Mouse (Mus musculus) limb, embryonic 14.5 days (tissue): ENCODE results near the gene Crabp2. TPM values are rescaled to one million over a fixed set of nuclear protein-coding genes. Genes with fewer than 3 reads are reported as not detected.

Source experiments
- ATAC-seq: fragments of 200-750 bp; cut with Nextera tagmentation; 2 replicates; pipeline ENCODE4 v1.8.0; 2017; ENCODE audit warnings: low read depth, moderate number of reproducible peaks, moderate TSS enrichment; ENCODE audit not compliant: low FRiP score
- DNase-seq: peaks from one replicate; pipeline ENCODE4 v3.0.0-alpha.2; 2015; ENCODE audit warnings: low spot score
- H3K27ac ChIP-seq: fragments of 300-500 bp; sonication (generic); replicated peaks from 2 replicates; pipeline ENCODE4 v1.5.1; 2014; ENCODE audit warnings: low read depth, mild to moderate bottlenecking, low read length, moderate library complexity, mixed read lengths
- H3K27me3 ChIP-seq: fragments of 300-500 bp; sonication (generic); 2 replicates; pipeline ENCODE4 v1.6.1; 2014; ENCODE audit warnings: low read length, mixed read lengths; ENCODE audit not compliant: control insufficient read depth, insufficient read depth
- H3K36me3 ChIP-seq: fragments of 300-500 bp; sonication (generic); 2 replicates; pipeline ENCODE4 v1.6.1; 2014; ENCODE audit warnings: mild to moderate bottlenecking, low read length, moderate library complexity, mixed read lengths; ENCODE audit not compliant: control insufficient read depth, insufficient read depth
- H3K4me1 ChIP-seq: fragments of 300-500 bp; sonication (generic); 2 replicates; pipeline ENCODE4 v1.6.1; 2014; ENCODE audit warnings: antibody characterized with exemption, low read length, mixed read lengths; ENCODE audit not compliant: control insufficient read depth, insufficient read depth
- H3K4me2 ChIP-seq: fragments of 300-500 bp; sonication (generic); replicated peaks from 2 replicates; pipeline ENCODE4 v1.6.1; 2014; ENCODE audit warnings: low read depth, mild to moderate bottlenecking, low read length, moderate library complexity; ENCODE audit not compliant: severe bottlenecking
- H3K4me3 ChIP-seq: fragments of 300-500 bp; sonication (generic); replicated peaks from 2 replicates; pipeline ENCODE4 v1.5.1; 2014; ENCODE audit warnings: low read length
- H3K9ac ChIP-seq: fragments of 300-500 bp; sonication (generic); 2 replicates; pipeline ENCODE4 v1.6.1; 2014; ENCODE audit warnings: mild to moderate bottlenecking, low read depth, low read length, moderate library complexity; ENCODE audit not compliant: severe bottlenecking
- H3K9me3 ChIP-seq: fragments of 300-500 bp; sonication (generic); 2 replicates; pipeline ENCODE4 v1.6.1; 2016; ENCODE audit warnings: low read length; ENCODE audit not compliant: control insufficient read depth
- POLR2A ChIP-seq: fragments of 200-500 bp; IDR thresholded peaks from 2 replicates; pipeline ENCODE4 v1.8.0; 2012; ENCODE audit warnings: inconsistent platforms, mild to moderate bottlenecking, moderate library complexity, borderline replicate concordance; ENCODE audit not compliant: insufficient read depth, insufficient read length; ENCODE audit errors: extremely low read depth
- WGBS: fragments of 180-500 bp; shearing (Covaris S2); extraction: QIAGEN DNeasy Blood & Tissue Kit; methylation state at CpG from one replicate; pipeline ENCODE4 v1.1.7; 2014; 5-methylcytosine and 5-hydroxymethylcytosine counted together
- polyA plus RNA-seq, 2 experiments: library from polyadenylated mRNA; depleted of rRNA in 1 of 2; stranded (reverse) in 1 of 2; unstranded in 1 of 2; fragments of >200 nt; fragmentation: Nextera tagmentation in 1 of 2; extraction: Ambion mirVana in 1 of 2; gene quantifications; 2 replicates each; pipeline versions ENCODE4 v1.2.1 to v1.2.3; 2012 to 2014

Crabp2 gene
- polyA plus RNA-seq, 2 experiments, result 192 to 267 TPM

DNA sequence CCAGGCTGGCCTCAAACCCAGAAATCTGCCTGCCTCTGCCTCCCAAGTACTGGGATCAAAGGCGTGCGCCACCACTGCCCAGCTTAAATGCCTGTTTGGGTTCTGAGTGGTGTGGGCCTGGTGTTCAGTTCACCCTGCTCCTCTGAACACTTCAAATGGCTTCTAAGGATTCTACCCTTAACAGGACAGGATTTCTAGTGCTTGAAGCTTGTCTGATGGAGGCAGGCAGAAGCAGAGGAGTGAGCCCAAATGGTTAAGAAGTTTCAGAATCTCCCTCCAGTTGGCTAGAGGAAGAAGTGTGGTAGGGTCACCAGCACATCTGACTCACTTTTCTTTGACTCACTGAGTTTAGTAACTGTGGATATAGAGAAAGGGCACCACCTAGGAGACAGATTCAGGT is 39.1 kb upstream of the Crabp2 start:
- peak overlapping the region; percentile 40 for H3K4me2 ChIP-seq
- peaks cover 34% of the 10 kb centered on the region for H3K4me1 ChIP-seq
- H3K27me3 ChIP-seq, result no peaks in the 10 kb centered on the region
- TF ChIP-seq POLR2A, result no peak
- H3K27ac ChIP-seq, result no peak overlapping the region
- ATAC-seq, result no peak
- 0 out of 2 replicates have a peak overlapping the region, but pooled peaks have one; percentile 27 for H3K4me3 ChIP-seq
- 80% methylated on average over 2 of the region's 2 CpGs for WGBS
- H3K9ac ChIP-seq, result no peak overlapping the region
- peaks cover 15% of the 10 kb centered on the region for H3K36me3 ChIP-seq
- no peak for DNase-seq
- no peaks in the 10 kb centered on the region for H3K9me3 ChIP-seq

DNA sequence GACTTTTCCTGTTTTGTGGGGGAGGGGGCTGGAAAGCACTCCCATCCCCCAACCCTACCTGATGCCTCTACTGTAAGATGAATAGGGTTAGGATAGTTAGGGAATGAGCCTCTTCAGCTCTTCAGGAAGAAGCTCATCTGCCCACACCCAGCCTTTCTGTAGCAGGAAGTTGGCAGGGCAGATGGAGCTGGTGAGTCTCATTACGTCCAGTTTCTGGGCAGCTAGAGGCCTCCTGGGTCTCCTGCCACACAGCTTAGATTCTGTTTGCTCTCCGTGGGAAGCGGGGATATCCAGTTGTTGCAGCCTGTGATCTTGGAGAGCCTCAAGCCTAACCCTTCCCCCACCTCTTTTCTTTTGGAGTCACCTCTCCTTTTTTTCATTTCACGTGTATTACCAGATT is 38.6 kb upstream of the Crabp2 start:
- Histone ChIP-seq H3K4me3 (peak overlapping the region; percentile 27), H3K27ac (peak overlapping the region; percentile 72), H3K4me2 (peak overlapping the region; percentile 40), H3K4me1 (peaks cover 34% of the 10 kb centered on the region), H3K36me3 (peaks cover 20% of the 10 kb centered on the region), H3K27me3 (no peaks in the 10 kb centered on the region), H3K9ac (0 out of 2 replicates have a peak overlapping the region, but pooled peaks have one; percentile 12), H3K9me3 (no peaks in the 10 kb centered on the region)
- 5% methylated on average over 4 of the region's 4 CpGs for WGBS
- TF ChIP-seq POLR2A, result no peak
- DNase-seq (no peak), ATAC-seq (no peak)

DNA sequence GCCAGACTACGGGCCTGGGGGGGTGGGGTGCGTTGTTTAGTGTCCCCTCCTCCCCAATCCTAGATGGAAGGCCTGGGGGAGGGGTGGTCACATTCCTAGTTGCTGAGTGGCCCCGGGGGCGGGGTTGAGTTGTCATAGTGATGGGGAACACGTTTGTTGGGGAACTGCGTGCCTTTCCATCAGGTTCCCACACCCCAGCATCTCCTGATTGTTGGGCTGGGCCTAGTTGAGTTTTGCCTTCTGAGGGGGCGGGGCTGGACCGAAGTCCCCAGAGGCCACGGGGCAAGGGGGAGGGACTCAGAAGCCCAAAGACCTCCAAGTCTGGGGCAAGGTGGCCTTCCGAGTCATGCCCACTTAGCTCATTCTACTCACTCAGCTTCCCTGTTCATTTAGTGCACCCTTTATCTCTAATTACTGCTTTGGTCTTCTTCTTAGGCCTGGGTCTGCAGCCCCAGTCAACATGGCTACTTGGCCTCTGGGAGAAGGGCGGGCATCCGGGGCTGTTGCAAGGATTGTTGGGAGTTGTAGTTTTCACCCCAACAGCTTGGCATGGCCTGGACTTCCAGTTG is 37.8 kb upstream of the Crabp2 start:
- H3K4me2 ChIP-seq, result peak overlapping the region; percentile 40
- H3K9ac ChIP-seq, result no peak overlapping the region
- ATAC-seq, result peak; percentile 13; the same call in 1 of the 2 replicates
- WGBS, result 7% methylated on average over 12 of the region's 12 CpGs
- DNase-seq, result peak; percentile 85
- no peaks in the 10 kb centered on the region for H3K27me3 ChIP-seq
- H3K4me3 ChIP-seq, result peak overlapping the region; percentile 27
- TF ChIP-seq POLR2A, result no peak
- H3K36me3 ChIP-seq, result peaks cover 26% of the 10 kb centered on the region
- H3K4me1 ChIP-seq, result peaks cover 34% of the 10 kb centered on the region
- H3K27ac ChIP-seq, result peak overlapping the region; percentile 72
- H3K9me3 ChIP-seq, result no peaks in the 10 kb centered on the region

DNA sequence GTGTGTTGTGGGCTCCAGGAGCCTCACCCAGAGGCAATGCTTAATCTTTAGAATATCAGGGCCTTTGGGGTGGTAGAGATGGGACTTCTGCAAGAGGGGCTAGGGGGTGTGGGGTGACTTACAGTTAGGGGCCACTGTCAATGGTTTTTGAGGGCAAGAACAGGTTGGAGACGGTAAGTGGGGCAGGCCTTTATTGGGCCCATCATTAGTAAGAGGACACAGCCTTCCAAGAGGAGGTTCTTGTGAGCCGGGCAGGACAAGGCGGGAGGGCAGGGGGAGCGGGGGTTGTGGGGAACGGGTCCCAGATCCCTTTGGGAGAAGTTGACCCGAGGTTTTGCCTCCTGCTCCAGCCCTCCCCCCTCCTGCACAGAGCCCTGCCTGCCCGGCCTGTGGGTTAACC is 35.0 kb upstream of the Crabp2 start:
- Histone ChIP-seq H3K9ac (no peak overlapping the region), H3K27ac (no peak overlapping the region), H3K4me2 (no peak overlapping the region), H3K4me1 (peaks cover 25% of the 10 kb centered on the region), H3K27me3 (no peaks in the 10 kb centered on the region), H3K4me3 (no peak overlapping the region), H3K9me3 (no peaks in the 10 kb centered on the region), H3K36me3 (peaks cover 41% of the 10 kb centered on the region)
- 84% methylated on average over 7 of the region's 7 CpGs for WGBS
- DNase-seq, result no peak
- TF ChIP-seq POLR2A, result no peak
- no peak for ATAC-seq

DNA sequence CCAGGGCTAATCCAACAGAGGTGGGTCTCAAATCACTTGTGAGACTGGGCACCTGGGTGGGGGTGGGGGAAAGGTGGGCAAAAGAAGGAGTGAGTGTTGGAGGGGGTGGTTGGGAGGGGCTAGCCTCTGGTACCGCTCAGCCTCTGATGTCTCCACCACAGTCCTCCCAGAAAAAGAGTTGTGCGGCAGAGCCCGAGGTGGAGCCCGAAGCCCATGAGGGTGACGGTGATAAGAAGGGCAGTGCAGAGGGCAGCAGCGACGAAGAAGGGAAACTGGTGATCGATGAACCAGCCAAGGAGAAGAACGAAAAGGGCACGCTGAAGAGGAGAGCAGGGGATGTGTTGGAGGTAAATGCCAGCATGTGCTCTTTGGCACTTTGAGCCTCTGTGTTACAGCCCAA is 34.6 kb upstream of the Crabp2 start:
- H3K4me1 ChIP-seq, result peaks cover 21% of the 10 kb centered on the region
- WGBS, result 93% methylated on average over 10 of the region's 10 CpGs
- no peak for TF ChIP-seq POLR2A
- H3K4me3 ChIP-seq, result no peak overlapping the region
- H3K9ac ChIP-seq, result no peak overlapping the region
- H3K9me3 ChIP-seq, result no peaks in the 10 kb centered on the region
- no peak overlapping the region for H3K4me2 ChIP-seq
- no peak overlapping the region for H3K27ac ChIP-seq
- ATAC-seq, result no peak
- peaks cover 41% of the 10 kb centered on the region for H3K36me3 ChIP-seq
- DNase-seq, result no peak
- H3K27me3 ChIP-seq, result no peaks in the 10 kb centered on the region
